Mouse (Mus musculus) midbrain, embryonic 15.5 days (tissue): ENCODE measurements at regions not wholly inside any gene's neighbourhood (a gene's known extent, or its start where the extent isn't known, plus 50 kb on each side); places are given as distances from the start of the nearest gene placed in this dataset.

Experiments
- ATAC-seq: fragments of 200-750 bp; cut with Nextera tagmentation; replicated peaks from 2 replicates; pipeline ENCODE4 v1.8.0; 2017; ENCODE audit warnings: moderate TSS enrichment
- H3K27ac ChIP-seq: fragments of 300-500 bp; sonication (generic); 2 replicates; pipeline ENCODE4 v1.5.1; 2015; ENCODE audit warnings: mild to moderate bottlenecking, inconsistent platforms
- H3K27me3 ChIP-seq: fragments of 300-500 bp; sonication (generic); replicated peaks from 2 replicates; pipeline ENCODE4 v1.6.1; 2015; ENCODE audit warnings: inconsistent platforms
- H3K36me3 ChIP-seq: fragments of 300-500 bp; sonication (generic); replicated peaks from 2 replicates; pipeline ENCODE4 v1.6.1; 2015; ENCODE audit warnings: inconsistent platforms
- H3K4me1 ChIP-seq: fragments of 300-500 bp; sonication (generic); 2 replicates; pipeline ENCODE4 v1.6.1; 2015; ENCODE audit warnings: inconsistent platforms
- H3K4me2 ChIP-seq: fragments of 300-500 bp; sonication (generic); 2 replicates; pipeline ENCODE4 v1.6.1; 2015; ENCODE audit warnings: inconsistent platforms, mild to moderate bottlenecking, moderate library complexity
- H3K4me3 ChIP-seq: fragments of 300-500 bp; sonication (generic); 2 replicates; pipeline ENCODE4 v1.5.1; 2015; ENCODE audit warnings: mild to moderate bottlenecking, inconsistent platforms
- H3K9ac ChIP-seq: fragments of 300-500 bp; sonication (generic); 2 replicates; pipeline ENCODE4 v1.6.1; 2015; ENCODE audit warnings: mild to moderate bottlenecking, inconsistent platforms
- H3K9me3 ChIP-seq: fragments of 300-500 bp; sonication (generic); 2 replicates; pipeline ENCODE4 v1.6.1; 2016; ENCODE audit warnings: inconsistent platforms
- WGBS: fragments of 180-500 bp; shearing (Covaris S2); methylation state at CpG from one replicate; pipeline ENCODE4 v1.1.7; 2015; ENCODE audit warnings: mixed read lengths; 5-methylcytosine and 5-hydroxymethylcytosine counted together

DNA sequence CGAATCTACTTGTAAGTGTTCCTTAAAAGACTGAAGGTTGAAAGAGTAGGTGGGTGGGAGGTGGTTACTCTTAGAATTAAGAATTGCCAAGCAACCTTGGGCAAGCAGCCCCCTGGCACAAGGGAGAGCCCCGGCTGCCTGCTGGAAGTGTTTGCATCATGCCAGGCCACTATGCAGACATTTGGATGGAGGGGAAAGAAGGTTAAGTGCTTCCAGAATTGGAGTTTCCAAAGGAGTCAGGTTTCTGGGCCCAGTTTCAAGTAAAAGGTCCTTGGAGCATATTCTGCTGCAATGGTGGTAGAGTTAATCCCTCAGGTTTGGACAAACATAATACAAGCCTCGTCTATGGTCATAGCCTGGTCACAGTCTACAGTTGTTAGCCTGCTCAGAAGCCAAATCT is 162.7 kb downstream of the Gm12728 start:
- H3K9me3 ChIP-seq = no peaks in the 10 kb centered on the region
- ATAC-seq = no peak
- no peak overlapping the region for H3K9ac ChIP-seq
- H3K36me3 ChIP-seq = no peaks in the 10 kb centered on the region
- H3K27me3 ChIP-seq = no peaks in the 10 kb centered on the region
- no peak overlapping the region for H3K27ac ChIP-seq
- 78% methylated on average over 3 of the region's 3 CpGs for WGBS
- no peaks in the 10 kb centered on the region for H3K4me1 ChIP-seq
- H3K4me2 ChIP-seq = no peak overlapping the region
- no peak overlapping the region for H3K4me3 ChIP-seq

DNA sequence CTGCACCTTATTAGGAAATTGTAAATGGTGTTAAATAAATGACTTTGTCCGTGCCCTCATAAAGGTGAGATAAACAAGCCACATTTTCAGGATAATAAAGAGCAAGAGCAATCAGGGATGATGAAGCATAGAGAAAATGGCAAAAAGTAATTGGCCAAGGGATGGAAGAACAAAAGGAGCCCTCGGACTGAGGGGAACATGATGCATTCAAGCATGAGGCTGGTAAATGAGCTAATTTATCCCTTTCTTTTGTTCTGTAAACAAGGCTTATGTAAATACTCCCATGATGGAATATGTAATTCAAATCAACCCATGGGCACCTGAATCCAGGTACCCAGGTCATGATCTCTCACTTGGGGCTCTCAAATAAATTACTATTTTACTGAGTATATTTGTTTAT is 166.8 kb downstream of the Gm12728 start:
- H3K9me3 ChIP-seq = no peaks in the 10 kb centered on the region
- no peak for ATAC-seq
- H3K4me3 ChIP-seq = no peak overlapping the region
- no peaks in the 10 kb centered on the region for H3K4me1 ChIP-seq
- H3K9ac ChIP-seq = no peak overlapping the region
- no peaks in the 10 kb centered on the region for H3K36me3 ChIP-seq
- no peak overlapping the region for H3K27ac ChIP-seq
- H3K4me2 ChIP-seq = no peak overlapping the region
- WGBS = 47% methylated on average over 2 of the region's 2 CpGs
- H3K27me3 ChIP-seq = no peaks in the 10 kb centered on the region

DNA sequence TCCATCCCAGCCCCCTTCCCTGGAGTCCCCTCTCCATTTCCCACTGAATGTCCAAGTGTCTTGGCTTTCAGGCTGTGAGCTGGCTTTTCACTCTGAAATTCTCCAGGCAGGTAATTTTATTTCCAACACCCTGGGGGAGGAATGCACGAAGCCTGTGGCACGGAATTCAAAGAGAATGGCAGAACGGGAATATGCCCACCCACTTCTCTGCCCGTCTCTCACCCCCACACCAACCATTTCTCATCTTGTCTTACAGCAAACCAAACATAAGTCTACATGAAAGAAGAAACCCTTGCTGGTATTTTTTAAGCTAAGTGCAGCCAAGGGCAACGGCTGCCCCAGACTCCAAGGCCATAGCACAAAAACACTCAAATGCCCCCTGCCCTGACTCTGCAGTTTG is 168.7 kb downstream of the Gm12728 start:
- Histone ChIP-seq H3K9ac (no peak overlapping the region), H3K36me3 (no peaks in the 10 kb centered on the region), H3K4me1 (no peaks in the 10 kb centered on the region), H3K27ac (no peak overlapping the region), H3K4me2 (no peak overlapping the region), H3K27me3 (no peaks in the 10 kb centered on the region), H3K9me3 (no peaks in the 10 kb centered on the region), H3K4me3 (no peak overlapping the region)
- WGBS = 77% methylated on average over 5 of the region's 5 CpGs
- no peak for ATAC-seq

DNA sequence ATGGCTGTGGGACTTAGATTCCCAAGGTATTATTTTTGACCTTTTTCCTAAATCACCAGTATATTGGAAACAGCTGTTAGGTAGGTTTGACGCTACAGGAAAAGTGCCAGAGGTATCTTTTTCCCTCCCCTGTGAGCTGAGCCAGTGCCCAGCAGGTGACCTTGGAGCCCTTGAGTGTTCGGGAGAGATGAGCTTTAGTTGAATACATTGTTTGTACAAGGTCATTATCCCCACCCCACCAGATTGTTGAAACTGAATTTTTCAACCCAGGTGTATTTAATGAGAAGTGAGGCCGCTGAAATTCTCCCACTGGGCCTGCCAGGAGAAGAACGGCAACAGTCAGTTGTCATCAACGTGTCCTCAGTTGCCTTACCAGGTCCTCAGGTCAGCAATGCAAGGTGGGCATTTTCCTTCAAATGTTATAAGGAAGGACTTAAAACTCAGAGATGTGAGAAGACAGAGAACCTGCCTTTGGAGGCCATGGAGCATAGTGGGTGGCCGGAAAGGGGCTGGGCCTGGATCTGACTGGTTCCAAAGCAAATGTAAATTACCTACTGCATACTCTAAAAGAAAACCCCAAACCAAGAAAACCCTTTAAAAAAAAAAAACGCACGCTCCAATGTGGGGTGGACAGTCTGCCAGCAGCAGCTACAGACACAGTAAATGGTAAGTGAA is 172.2 kb downstream of the Gm12728 start:
- Histone ChIP-seq H3K36me3 (no peaks in the 10 kb centered on the region), H3K4me2 (no peak overlapping the region), H3K27ac (no peak overlapping the region), H3K9ac (no peak overlapping the region), H3K27me3 (no peaks in the 10 kb centered on the region), H3K4me1 (no peaks in the 10 kb centered on the region), H3K4me3 (no peak overlapping the region), H3K9me3 (no peaks in the 10 kb centered on the region)
- 71% methylated on average over 8 of the region's 8 CpGs for whole genome bisulfite sequencing
- no peak for ATAC-seq

DNA sequence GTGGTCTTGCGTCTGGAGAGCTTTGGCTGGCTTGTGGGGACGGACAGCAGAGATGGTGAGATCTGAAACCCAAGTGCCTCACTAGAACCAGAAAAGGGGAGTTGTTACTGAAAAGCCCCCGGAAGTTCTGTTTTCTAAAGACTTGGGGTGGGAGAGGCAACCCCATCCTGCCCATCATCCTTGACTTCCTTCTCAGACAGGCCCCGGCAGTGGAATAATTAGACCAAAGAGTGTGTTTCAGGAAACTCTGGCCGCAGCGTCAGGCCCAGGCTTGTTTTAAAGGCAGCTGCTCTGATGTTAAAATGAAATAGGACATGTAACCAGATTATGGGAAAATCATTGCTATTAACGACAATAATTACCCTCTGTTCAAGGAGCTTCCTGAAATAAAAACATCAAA is 172.9 kb downstream of the Gm12728 start:
- H3K27me3 ChIP-seq = no peaks in the 10 kb centered on the region
- H3K9me3 ChIP-seq = no peaks in the 10 kb centered on the region
- no peak overlapping the region for H3K4me2 ChIP-seq
- WGBS = 81% methylated on average over 7 of the region's 7 CpGs
- no peaks in the 10 kb centered on the region for H3K4me1 ChIP-seq
- H3K27ac ChIP-seq = no peak overlapping the region
- ATAC-seq = no peak
- no peaks in the 10 kb centered on the region for H3K36me3 ChIP-seq
- no peak overlapping the region for H3K9ac ChIP-seq
- H3K4me3 ChIP-seq = no peak overlapping the region

DNA sequence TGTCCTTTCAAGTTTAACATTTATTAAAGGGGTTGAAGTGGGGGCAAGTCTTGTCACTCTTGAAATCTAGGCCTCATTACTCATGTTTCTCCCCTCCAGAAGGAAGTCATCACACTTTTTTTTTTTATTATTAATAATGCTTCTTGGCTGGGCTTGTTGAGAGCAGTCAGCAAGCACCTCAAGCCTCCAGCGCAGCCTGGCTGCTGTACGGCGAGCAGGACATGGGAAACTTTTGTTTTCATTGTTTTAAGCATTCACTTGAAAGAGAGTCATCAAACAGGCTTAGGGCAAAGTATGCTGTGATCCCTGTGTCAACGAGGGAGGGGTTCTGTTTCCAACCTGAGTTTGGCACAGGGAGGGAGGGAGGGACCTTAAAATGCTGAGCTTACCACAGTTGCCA is 178.7 kb downstream of the Gm12728 start:
- 25% methylated on average over 4 of the region's 4 CpGs for WGBS
- Histone ChIP-seq H3K4me1 (no peaks in the 10 kb centered on the region), H3K4me3 (no peak overlapping the region), H3K9ac (no peak overlapping the region), H3K27ac (no peak overlapping the region), H3K27me3 (no peaks in the 10 kb centered on the region), H3K36me3 (no peaks in the 10 kb centered on the region), H3K4me2 (no peak overlapping the region), H3K9me3 (no peaks in the 10 kb centered on the region)
- ATAC-seq = no peak

DNA sequence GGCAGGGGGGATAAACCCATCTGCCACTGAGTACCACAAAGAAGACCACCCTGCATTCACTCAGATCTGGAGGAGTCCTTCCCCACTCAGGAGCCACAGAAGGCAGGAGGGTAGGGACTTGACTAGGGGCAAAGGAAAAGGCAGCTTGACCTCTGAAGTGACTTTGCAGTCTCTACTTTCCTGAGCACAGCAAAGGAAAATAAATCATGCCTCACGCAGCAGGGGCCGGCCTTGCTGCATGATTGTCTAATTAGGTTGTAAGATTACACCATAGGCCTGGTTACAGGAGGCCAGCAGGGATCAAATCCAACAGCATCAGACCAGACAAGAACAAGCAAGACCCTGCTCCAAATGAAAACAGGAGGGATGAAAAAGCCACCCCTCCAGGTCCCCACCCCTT is 180.0 kb downstream of the Gm12728 start:
- no peaks in the 10 kb centered on the region for H3K27me3 ChIP-seq
- no peaks in the 10 kb centered on the region for H3K9me3 ChIP-seq
- H3K4me1 ChIP-seq = no peaks in the 10 kb centered on the region
- no peaks in the 10 kb centered on the region for H3K36me3 ChIP-seq
- no peak overlapping the region for H3K27ac ChIP-seq
- no peak overlapping the region for H3K9ac ChIP-seq
- WGBS = 61% methylated on average over 2 of the region's 2 CpGs
- no peak for ATAC-seq
- no peak overlapping the region for H3K4me2 ChIP-seq
- H3K4me3 ChIP-seq = no peak overlapping the region

DNA sequence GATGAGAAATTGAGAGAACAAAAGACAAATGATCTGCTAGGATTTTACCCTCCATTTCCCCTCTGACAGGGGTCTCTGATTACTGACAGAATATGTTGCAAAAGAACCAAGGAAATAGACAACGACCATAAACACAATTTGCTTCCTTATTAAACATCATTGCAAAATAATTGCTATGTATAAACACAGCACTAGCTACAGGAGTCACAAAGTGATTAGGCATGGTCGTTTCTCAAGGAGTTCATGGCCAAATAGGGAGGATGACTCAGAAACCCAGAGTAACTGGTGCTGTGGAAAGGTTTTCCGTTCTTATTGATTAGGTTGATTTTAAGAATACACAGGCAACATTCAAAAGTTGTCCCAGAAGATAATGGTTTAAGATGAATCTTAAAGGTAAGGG is 180.4 kb downstream of the Gm12728 start:
- H3K4me3 ChIP-seq = no peak overlapping the region
- H3K27ac ChIP-seq = no peak overlapping the region
- H3K36me3 ChIP-seq = no peaks in the 10 kb centered on the region
- H3K4me1 ChIP-seq = no peaks in the 10 kb centered on the region
- H3K9me3 ChIP-seq = no peaks in the 10 kb centered on the region
- H3K4me2 ChIP-seq = no peak overlapping the region
- ATAC-seq = no peak
- 81% methylated on average over 3 of the region's 3 CpGs for WGBS
- no peak overlapping the region for H3K9ac ChIP-seq
- H3K27me3 ChIP-seq = no peaks in the 10 kb centered on the region

DNA sequence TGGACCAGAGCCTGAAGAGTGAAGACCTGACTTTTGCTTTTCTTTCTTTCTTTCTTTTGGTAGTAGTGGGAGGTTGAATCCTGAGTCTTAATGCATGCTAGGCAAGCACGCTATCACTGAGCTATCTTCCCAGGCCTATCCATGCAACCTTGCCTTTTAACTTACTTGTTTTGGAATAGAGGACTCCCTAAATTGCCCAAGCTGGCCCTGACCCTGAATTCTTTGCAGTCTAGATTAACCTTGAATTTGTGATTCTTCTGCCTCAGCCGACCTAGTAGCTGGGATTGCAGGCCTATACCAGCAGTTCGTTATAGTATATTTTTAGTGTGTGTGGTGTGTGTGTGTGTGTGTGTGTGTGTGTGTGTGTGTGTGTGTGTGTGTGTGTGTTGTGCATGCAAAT is 183.1 kb downstream of the Gm12728 start:
- WGBS = 88% methylated on average over 3 of the region's 3 CpGs
- no peaks in the 10 kb centered on the region for H3K9me3 ChIP-seq
- H3K27me3 ChIP-seq = no peaks in the 10 kb centered on the region
- H3K36me3 ChIP-seq = no peaks in the 10 kb centered on the region
- H3K4me3 ChIP-seq = no peak overlapping the region
- H3K4me2 ChIP-seq = no peak overlapping the region
- H3K27ac ChIP-seq = no peak overlapping the region
- no peak overlapping the region for H3K9ac ChIP-seq
- no peak for ATAC-seq
- H3K4me1 ChIP-seq = no peaks in the 10 kb centered on the region

DNA sequence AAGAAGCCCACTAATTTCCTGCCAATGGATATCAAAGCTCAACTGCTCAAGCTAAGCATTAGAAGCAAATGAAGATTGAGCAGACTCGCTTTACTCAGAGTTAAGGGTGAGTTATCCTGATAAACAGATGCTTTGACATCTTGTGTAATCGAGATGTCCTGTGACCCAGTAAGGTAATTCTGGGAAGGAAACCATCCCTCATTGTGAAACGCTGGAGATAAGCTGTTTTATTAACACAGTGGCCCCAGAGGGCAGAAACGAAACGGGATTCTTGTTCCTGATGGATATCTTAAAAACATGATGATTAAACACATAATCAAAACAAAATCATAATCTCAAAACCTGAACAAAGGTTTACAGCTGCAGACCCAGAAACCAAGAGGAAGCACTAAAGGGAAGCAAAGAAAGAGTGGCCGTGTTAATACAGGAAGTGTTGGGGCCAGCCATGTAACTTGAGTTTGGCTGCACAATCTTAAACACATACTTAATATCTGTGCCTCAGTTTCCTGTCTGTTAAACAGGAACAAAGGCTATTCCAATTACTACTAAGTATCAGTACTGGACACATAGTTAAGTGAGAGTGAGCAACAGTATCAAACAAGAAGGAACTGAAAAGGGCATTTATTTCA is 184.2 kb downstream of the Gm12728 start:
- H3K4me2 ChIP-seq = no peak overlapping the region
- ATAC-seq = no peak
- no peak overlapping the region for H3K9ac ChIP-seq
- no peaks in the 10 kb centered on the region for H3K9me3 ChIP-seq
- H3K27me3 ChIP-seq = no peaks in the 10 kb centered on the region
- 81% methylated on average over 6 of the region's 6 CpGs for WGBS
- no peaks in the 10 kb centered on the region for H3K36me3 ChIP-seq
- no peak overlapping the region for H3K4me3 ChIP-seq
- no peaks in the 10 kb centered on the region for H3K4me1 ChIP-seq
- no peak overlapping the region for H3K27ac ChIP-seq

DNA sequence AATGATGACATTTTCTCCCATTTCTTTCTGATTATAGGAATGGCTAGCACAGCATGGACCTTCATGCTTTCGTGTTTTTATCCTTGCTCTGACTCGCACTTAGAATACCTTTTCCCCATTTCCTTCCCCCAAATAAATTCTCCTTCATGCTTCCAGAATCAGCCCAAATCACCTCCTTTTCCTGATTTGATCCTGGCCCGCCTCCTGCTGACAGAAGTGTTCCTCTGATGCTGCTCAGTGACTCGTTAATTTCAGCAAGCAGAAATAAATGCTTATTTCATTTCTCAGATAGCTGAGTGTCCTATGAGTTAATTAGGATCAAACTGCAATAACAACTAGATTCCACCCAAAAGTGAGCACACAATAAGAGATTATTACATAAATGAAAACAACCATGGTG is 185.3 kb downstream of the Gm12728 start:
- ATAC-seq = no peak
- no peak overlapping the region for H3K4me3 ChIP-seq
- 69% methylated on average over 4 of the region's 4 CpGs for WGBS
- H3K36me3 ChIP-seq = no peaks in the 10 kb centered on the region
- no peaks in the 10 kb centered on the region for H3K27me3 ChIP-seq
- no peak overlapping the region for H3K9ac ChIP-seq
- no peak overlapping the region for H3K27ac ChIP-seq
- H3K9me3 ChIP-seq = no peaks in the 10 kb centered on the region
- H3K4me2 ChIP-seq = no peak overlapping the region
- H3K4me1 ChIP-seq = no peaks in the 10 kb centered on the region

DNA sequence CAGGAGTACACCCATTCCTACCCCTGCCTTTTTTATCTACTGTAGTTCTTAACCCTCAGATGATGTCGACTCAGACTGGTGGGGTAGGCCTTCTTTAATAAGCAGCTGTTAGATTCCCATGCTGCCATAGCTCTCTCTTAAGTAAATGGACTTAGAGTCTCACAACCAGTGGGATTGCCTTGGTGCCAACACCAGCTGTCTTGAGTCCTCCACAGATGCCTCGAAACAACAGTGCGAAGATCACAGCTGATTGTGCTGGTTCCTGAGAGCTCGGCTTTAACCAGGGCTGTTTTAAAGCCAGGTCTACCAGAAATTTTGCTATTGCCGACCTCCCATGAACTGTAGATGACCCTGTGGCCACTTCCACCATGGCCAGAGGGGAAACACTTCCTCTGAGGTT is 189.4 kb downstream of the Gm12728 start:
- H3K9me3 ChIP-seq = no peaks in the 10 kb centered on the region
- H3K27ac ChIP-seq = no peak overlapping the region
- H3K4me3 ChIP-seq = no peak overlapping the region
- no peak overlapping the region for H3K9ac ChIP-seq
- no peaks in the 10 kb centered on the region for H3K36me3 ChIP-seq
- WGBS = 87% methylated on average over 5 of the region's 5 CpGs
- no peaks in the 10 kb centered on the region for H3K4me1 ChIP-seq
- no peak for ATAC-seq
- no peak overlapping the region for H3K4me2 ChIP-seq
- H3K27me3 ChIP-seq = no peaks in the 10 kb centered on the region

DNA sequence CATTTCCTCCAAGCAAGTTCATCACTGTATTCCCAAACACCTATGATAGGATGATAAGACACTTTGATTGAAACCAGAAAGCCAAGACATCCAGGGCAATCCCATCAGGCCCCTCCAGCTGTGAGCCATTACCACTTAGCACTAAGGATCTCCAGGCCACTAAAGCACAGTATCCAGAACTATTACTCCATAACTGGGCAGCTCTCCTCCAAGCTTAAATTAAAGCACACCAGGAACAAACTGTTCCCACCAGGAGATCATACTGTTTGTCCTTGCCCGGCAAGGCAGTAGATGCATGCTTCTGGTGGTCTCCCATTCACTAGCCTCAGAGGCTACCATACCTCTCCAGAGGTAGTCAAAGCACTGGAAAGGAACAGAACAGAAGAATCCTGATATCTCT is 193.3 kb downstream of the Gm12728 start:
- WGBS = 79% methylated on average over 1 of the region's 1 CpGs
- no peak overlapping the region for H3K4me3 ChIP-seq
- no peaks in the 10 kb centered on the region for H3K4me1 ChIP-seq
- H3K9me3 ChIP-seq = no peaks in the 10 kb centered on the region
- no peak overlapping the region for H3K27ac ChIP-seq
- H3K36me3 ChIP-seq = no peaks in the 10 kb centered on the region
- ATAC-seq = no peak
- no peaks in the 10 kb centered on the region for H3K27me3 ChIP-seq
- H3K9ac ChIP-seq = no peak overlapping the region
- no peak overlapping the region for H3K4me2 ChIP-seq
